Mouse (Mus musculus) spleen, postnatal 10 days (tissue): ENCODE data around the gene Hoxd9.
A peak's percentile ranks its signal among the peaks of the same experiment; 100 is the strongest.

Experiments
- DNase-seq, 2 experiments: peaks; one replicate each; pipeline ENCODE4 v3.0.0; 2021 to 2022; ENCODE audit warnings: low spot score in 2 of 2

Gene Hoxd9

GRCm38 (mm10) chr2:74697567-74698121 is at the start of gene Hoxd9:
Gene Hoxd9 (plus strand): TSS chr2:74697727.
- no peak for DNase-seq

- no peak for DNase-seq
Measured at GRCm38 (mm10) chr2:74652996-74653340, 44.6 kb upstream of the Hoxd9 start.

GRCm38 (mm10) chr2:74653781-74654535 is 43.6 kb upstream of the Hoxd9 start:
- DNase-seq, result no peak

GRCm38 (mm10) chr2:74654743-74655419 is 42.6 kb upstream of the Hoxd9 start:
- no peak for DNase-seq

GRCm38 (mm10) chr2:74655420-74655781 is 42.1 kb upstream of the Hoxd9 start:
- peak in 1 of 2 experiments; percentile 53 for DNase-seq

- peak in 1 of 2 experiments; percentile 37 for DNase-seq
Measured at GRCm38 (mm10) chr2:74655821-74656631, 41.5 kb upstream of the Hoxd9 start.

- DNase-seq, result no peak
Measured at GRCm38 (mm10) chr2:74656632-74657021, 40.9 kb upstream of the Hoxd9 start.

GRCm38 (mm10) chr2:74657251-74658023 is 40.1 kb upstream of the Hoxd9 start:
- peak in 1 of 2 experiments; percentile 23 for DNase-seq

- DNase-seq, result no peak
Measured at GRCm38 (mm10) chr2:74658024-74658666, 39.4 kb upstream of the Hoxd9 start.

- DNase-seq, result no peak
Measured at GRCm38 (mm10) chr2:74658667-74659371, 38.7 kb upstream of the Hoxd9 start.

GRCm38 (mm10) chr2:74659507-74660005 is 38.0 kb upstream of the Hoxd9 start, which contains the start of gene Evx2:
Gene Evx2 (minus strand): TSS chr2:74659557.
- no peak for DNase-seq

GRCm38 (mm10) chr2:74660421-74661375 is 36.8 kb upstream of the Hoxd9 start:
- no peak for DNase-seq

- peak in 1 of 2 experiments; percentile 24 for DNase-seq
Measured at GRCm38 (mm10) chr2:74661685-74662084, 35.8 kb upstream of the Hoxd9 start.

- DNase-seq, result peak in 1 of 2 experiments; percentile 35
Measured at GRCm38 (mm10) chr2:74663291-74663925, 34.1 kb upstream of the Hoxd9 start.

- no peak for DNase-seq
Measured at GRCm38 (mm10) chr2:74666411-74666810, 31.1 kb upstream of the Hoxd9 start.

- DNase-seq, result no peak
Measured at GRCm38 (mm10) chr2:74667191-74667841, 30.2 kb upstream of the Hoxd9 start.

- no peak for DNase-seq
Measured at GRCm38 (mm10) chr2:74667842-74668357, 29.6 kb upstream of the Hoxd9 start, which contains the start of gene Hoxd13. Gene Hoxd13 (plus strand): TSS chr2:74668310.
